Comparison of ENCODE assay signal across 14 mouse cellular contexts in the genomic region with DNA sequence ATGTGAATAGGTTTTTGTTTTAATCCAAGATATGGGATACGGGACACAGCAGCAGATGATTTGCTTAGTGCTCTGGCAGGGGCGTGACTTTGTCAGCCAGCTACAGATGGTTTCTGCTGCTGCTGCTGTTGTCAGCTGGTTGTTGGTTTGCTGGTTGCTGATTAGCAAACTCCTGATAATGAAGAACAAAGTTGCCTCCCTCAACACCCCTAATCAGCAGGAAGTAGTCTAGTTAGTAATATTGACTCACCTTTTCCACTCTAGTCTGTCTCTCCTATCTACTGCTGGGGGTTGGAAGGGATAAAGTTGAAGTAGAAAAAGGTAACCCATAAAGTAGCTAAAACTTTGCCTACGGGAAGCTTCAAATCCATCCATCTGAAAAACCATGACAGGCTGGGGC. TPM values are rescaled to one million over a fixed set of nuclear protein-coding genes. Genes with fewer than 3 reads are reported as not detected.
DNase-seq lines count a peak whose midpoint lies in the region; ATAC-seq lines count a peak whose summit lies in the region.
"Had no signal": no experiment of that assay in that cellular context is flagged by ENCODE, and none has a peak within 500 bp of the region (broad histone marks: within the 10 kb centered on the region; RNA-seq: fewer than 3 reads in every experiment).

No protein-coding gene starts in this region.

- WGBS in intestine, embryonic 15.5 days = 46% methylated on average over 3 of the region's 3 CpGs
- 20% methylated on average over 3 of the region's 3 CpGs for WGBS in liver, embryonic 16.5 days (ENCODE audit: insufficient replicate concordance)
- 80% methylated on average over 3 of the region's 3 CpGs for WGBS in hindbrain, embryonic 12.5 days

- no peak overlapping the region for H3K9ac ChIP-seq in intestine, embryonic 15.5 days
- H3K9ac ChIP-seq in liver, embryonic 16.5 days (ENCODE audit: low read depth, low read length) = no peak overlapping the region; the same call in 1 of the 2 replicates
- no peak overlapping the region for H3K9ac ChIP-seq in hindbrain, embryonic 12.5 days
- H3K9ac ChIP-seq: limb, embryonic 12.5 days had no signal

- peaks cover 16% of the 10 kb centered on the region; the same call in 1 of the 2 replicates for H3K4me1 ChIP-seq in intestine, embryonic 15.5 days (replicated peaks)
- H3K4me1 ChIP-seq in liver, embryonic 16.5 days (ENCODE audit: control insufficient read depth, low read depth, low read length) = peaks cover 50% of the 10 kb centered on the region
- peaks cover 4% of the 10 kb centered on the region; the same call in 1 of the 2 replicates for H3K4me1 ChIP-seq in hindbrain, embryonic 12.5 days

- DNase-seq in kidney, adult 11 months = peak; percentile 2
- DNase-seq in kidney, postnatal 4 days = no peak
- no peak for DNase-seq in cerebellum, postnatal 36 days
- no peak for DNase-seq in urinary bladder, postnatal 10 days (ENCODE audit: low spot score)
- DNase-seq: adrenal gland, adult 2 months; cerebellum, adult 8-10 months; heart, postnatal 4 days; kidney, postnatal 14 days had no signal

- H3K4me3 ChIP-seq in intestine, embryonic 15.5 days (replicated peaks) = no peak overlapping the region
- H3K4me3 ChIP-seq in liver, embryonic 16.5 days (ENCODE audit: low read depth, low read length) = no peak overlapping the region
- H3K4me3 ChIP-seq in hindbrain, embryonic 12.5 days = no peak overlapping the region
- H3K4me3 ChIP-seq: limb, embryonic 12.5 days had no signal

- no peaks in the 10 kb centered on the region for H3K9me3 ChIP-seq in intestine, embryonic 15.5 days
- H3K9me3 ChIP-seq in liver, embryonic 16.5 days (replicated peaks; ENCODE audit: control insufficient read depth, low read length) = no peaks in the 10 kb centered on the region
- no peaks in the 10 kb centered on the region for H3K9me3 ChIP-seq in hindbrain, embryonic 12.5 days (replicated peaks)
- H3K9me3 ChIP-seq: limb, embryonic 12.5 days had no signal

- peak; percentile 5; the same call in 1 of the 2 replicates for ATAC-seq in intestine, embryonic 15.5 days
- ATAC-seq in liver, embryonic 16.5 days (ENCODE audit: low read depth) = peak; percentile 6
- no peak for ATAC-seq in hindbrain, embryonic 12.5 days (ENCODE audit: low FRiP score)
- ATAC-seq: lung, postnatal 0 days had no signal

- peak overlapping the region; percentile 82 for H3K27ac ChIP-seq in intestine, embryonic 15.5 days
- peak overlapping the region; percentile 77 for H3K27ac ChIP-seq in liver, embryonic 16.5 days (ENCODE audit: low read length)
- no peak overlapping the region for H3K27ac ChIP-seq in hindbrain, embryonic 12.5 days
- H3K27ac ChIP-seq: limb, embryonic 12.5 days had no signal

- H3K27me3 ChIP-seq in intestine, embryonic 15.5 days (replicated peaks) = no peaks in the 10 kb centered on the region
- H3K27me3 ChIP-seq in liver, embryonic 16.5 days (ENCODE audit: control insufficient read depth, insufficient read depth, low read depth, low read length) = no peaks in the 10 kb centered on the region
- H3K27me3 ChIP-seq in hindbrain, embryonic 12.5 days = peaks cover 4% of the 10 kb centered on the region; the same call in 1 of the 2 replicates
- H3K27me3 ChIP-seq: limb, embryonic 12.5 days had no signal

- peak overlapping the region; percentile 20 for H3K4me2 ChIP-seq in intestine, embryonic 15.5 days (replicated peaks)
- peak overlapping the region; percentile 47 for H3K4me2 ChIP-seq in liver, embryonic 16.5 days (ENCODE audit: low read depth, low read length)
- no peak overlapping the region for H3K4me2 ChIP-seq in hindbrain, embryonic 12.5 days (replicated peaks)
- H3K4me2 ChIP-seq: limb, embryonic 12.5 days; midbrain, embryonic 11.5 days had no signal

- no peaks in the 10 kb centered on the region for H3K36me3 ChIP-seq in intestine, embryonic 15.5 days
- no peaks in the 10 kb centered on the region for H3K36me3 ChIP-seq in liver, embryonic 16.5 days (ENCODE audit: control insufficient read depth, insufficient read depth)
- H3K36me3 ChIP-seq in hindbrain, embryonic 12.5 days = no peaks in the 10 kb centered on the region
- H3K36me3 ChIP-seq: limb, embryonic 12.5 days had no signal

RNA-seq across cellular contexts. Expression of a gene that starts 4.9 kb away (rescaled TPM):
- polyA plus RNA-seq in intestine, embryonic 15.5 days (2015; fragmentation: Nextera tagmentation; extraction: Ambion mirVana) = 53.5 and 56.2 TPM in 2 replicates
- polyA plus RNA-seq in liver, embryonic 16.5 days (2015; fragmentation: Nextera tagmentation; extraction: Ambion mirVana) = 36.7 and 40.9 TPM in 2 replicates
- polyA plus RNA-seq in hindbrain, embryonic 12.5 days (2016; fragmentation: Nextera tagmentation; extraction: Ambion mirVana) = 56.8 and 60.3 TPM in 2 replicates

RNA-seq across cellular contexts. Expression of a gene that starts 7.3 kb away (rescaled TPM):
- polyA plus RNA-seq in intestine, embryonic 15.5 days (2015; fragmentation: Nextera tagmentation; extraction: Ambion mirVana) = 229 and 241 TPM in 2 replicates
- polyA plus RNA-seq in liver, embryonic 16.5 days (2015; fragmentation: Nextera tagmentation; extraction: Ambion mirVana) = 107 and 109 TPM in 2 replicates
- polyA plus RNA-seq in hindbrain, embryonic 12.5 days (2016; fragmentation: Nextera tagmentation; extraction: Ambion mirVana) = 190 and 196 TPM in 2 replicates

RNA-seq across cellular contexts. Expression of a gene that starts 25.9 kb away (rescaled TPM):
- 1.6 and 1.8 TPM in 2 replicates for polyA plus RNA-seq in intestine, embryonic 15.5 days (2015; fragmentation: Nextera tagmentation; extraction: Ambion mirVana)
- polyA plus RNA-seq in liver, embryonic 16.5 days (2015; fragmentation: Nextera tagmentation; extraction: Ambion mirVana) = 0.20 TPM in 1 of 2 replicates, not detected in the other
- not detected in 2 replicates for polyA plus RNA-seq in hindbrain, embryonic 12.5 days (2016; fragmentation: Nextera tagmentation; extraction: Ambion mirVana)
- polyA plus RNA-seq: limb, embryonic 12.5 days; midbrain, embryonic 11.5 days had no signal

RNA-seq across cellular contexts. Expression of a gene that starts 39.4 kb away (rescaled TPM):
- 441 and 523 TPM in 2 replicates for polyA plus RNA-seq in intestine, embryonic 15.5 days (2015; fragmentation: Nextera tagmentation; extraction: Ambion mirVana)
- polyA plus RNA-seq in liver, embryonic 16.5 days (2015; fragmentation: Nextera tagmentation; extraction: Ambion mirVana) = 134 and 136 TPM in 2 replicates
- 456 and 488 TPM in 2 replicates for polyA plus RNA-seq in hindbrain, embryonic 12.5 days (2016; fragmentation: Nextera tagmentation; extraction: Ambion mirVana)

RNA-seq across cellular contexts. Expression of a gene that starts 41.1 kb away (rescaled TPM):
- polyA plus RNA-seq in intestine, embryonic 15.5 days (2015; fragmentation: Nextera tagmentation; extraction: Ambion mirVana) = 8.3 TPM in 2 replicates
- polyA plus RNA-seq in liver, embryonic 16.5 days (2015; fragmentation: Nextera tagmentation; extraction: Ambion mirVana) = 0.93 and 1.0 TPM in 2 replicates
- 12.4 and 16.3 TPM in 2 replicates for polyA plus RNA-seq in hindbrain, embryonic 12.5 days (2016; fragmentation: Nextera tagmentation; extraction: Ambion mirVana)
